Mouse (Mus musculus) liver, embryonic 14.5 days (tissue): ENCODE data around the gene C130073F10Rik.
"Not testable (repeated sequence)": the region's sequence is repeated elsewhere in the genome, so short reads cannot be mapped to it uniquely, and the experiment has no call there.

Source experiments
- CTCF ChIP-seq: IDR thresholded peaks from 2 replicates; pipeline ENCODE4 v1.5.1; 2016; ENCODE audit warnings: antibody characterized with exemption, low read depth, control low read depth
- EP300 ChIP-seq: IDR thresholded peaks from 2 replicates; pipeline ENCODE4 v1.6.1; 2016; ENCODE audit warnings: antibody characterized with exemption, low read depth

- TF ChIP-seq CTCF, EP300: not testable (repeated sequence)
Observed at GRCm38 (mm10) chr4:101843923-101844322, 49.7 kb downstream of the C130073F10Rik start, which contains the start of gene B020004J07Rik.
